Mouse (Mus musculus) stomach, embryonic 14.5 days (tissue): Measurements from ENCODE around the gene Gm39653. TPM values are rescaled to one million over a fixed set of nuclear protein-coding genes. Genes with fewer than 3 reads are reported as not detected.
"Not testable (repeated sequence)": the region's sequence is repeated elsewhere in the genome, so short reads cannot be mapped to it uniquely, and the experiment has no call there.

Source experiments
- ATAC-seq: fragments of 200-750 bp; cut with Nextera tagmentation; 2 replicates; pipeline ENCODE4 v1.8.0; 2017; ENCODE audit warnings: low read depth, moderate TSS enrichment; ENCODE audit not compliant: insufficient number of reproducible peaks, insufficient read depth, low FRiP score
- H3K27ac ChIP-seq: fragments of 300-500 bp; sonication (generic); 2 replicates; pipeline ENCODE4 v1.5.1; 2014; ENCODE audit warnings: mild to moderate bottlenecking, low read length, moderate library complexity, mixed read lengths
- H3K27me3 ChIP-seq: fragments of 300-500 bp; sonication (generic); 2 replicates; pipeline ENCODE4 v1.6.1; 2014; ENCODE audit warnings: low read length, control low read depth, mixed read lengths; ENCODE audit not compliant: control insufficient read depth, insufficient read depth
- H3K36me3 ChIP-seq: fragments of 300-500 bp; sonication (generic); 2 replicates; pipeline ENCODE4 v1.6.1; 2014; ENCODE audit warnings: mild to moderate bottlenecking, control low read depth, low read length, moderate library complexity, mixed read lengths; ENCODE audit not compliant: control insufficient read depth, insufficient read depth
- H3K4me1 ChIP-seq: fragments of 300-500 bp; sonication (generic); 2 replicates; pipeline ENCODE4 v1.6.1; 2014; ENCODE audit warnings: low read length, control low read depth, mixed read lengths; ENCODE audit not compliant: control insufficient read depth, insufficient read depth
- H3K4me2 ChIP-seq: fragments of 300-500 bp; sonication (generic); replicated peaks from 2 replicates; pipeline ENCODE4 v1.6.1; 2014; ENCODE audit warnings: low read depth, low read length, control low read depth
- H3K4me3 ChIP-seq: fragments of 300-500 bp; sonication (generic); 2 replicates; pipeline ENCODE4 v1.5.1; 2014; ENCODE audit warnings: low read depth, low read length, control low read depth
- H3K9ac ChIP-seq: fragments of 300-500 bp; sonication (generic); replicated peaks from 2 replicates; pipeline ENCODE4 v1.6.1; 2014; ENCODE audit warnings: low read depth, mild to moderate bottlenecking, control low read depth, low read length, moderate library complexity, mixed read lengths
- H3K9me3 ChIP-seq: fragments of 300-500 bp; sonication (generic); 2 replicates; pipeline ENCODE4 v1.6.1; 2016; ENCODE audit warnings: low read depth, low read length, control low read depth; ENCODE audit not compliant: control insufficient read depth
- WGBS: fragments of 180-500 bp; shearing (Covaris S2); extraction: QIAGEN DNeasy Blood & Tissue Kit; methylation state at CpG from one replicate; pipeline ENCODE4 v1.1.7; 2014; 5-methylcytosine and 5-hydroxymethylcytosine counted together
- polyA plus RNA-seq: library from polyadenylated mRNA; unstranded; fragments of >200 nt; fragmentation: Nextera tagmentation; extraction: Ambion mirVana; gene quantifications from 2 replicates; pipeline ENCODE4 v1.2.1, GENCODE M21; 2014

Gene Gm39653
- polyA plus RNA-seq, 1 experiment from 2014 or later, result not detected

GRCm38 (mm10) chr1:63603870-63604500, 11.8 kb upstream of the Gm39653 start:
- Histone ChIP-seq H3K36me3 (no peaks in the 10 kb centered on the region), H3K27me3 (no peaks in the 10 kb centered on the region), H3K4me1 (no peaks in the 10 kb centered on the region), H3K27ac (no peak overlapping the region), H3K9me3 (no peaks in the 10 kb centered on the region), H3K9ac (no peak overlapping the region), H3K4me3 (no peak overlapping the region), H3K4me2 (no peak overlapping the region)
- 11% methylated on average over 3 of the region's 3 CpGs for WGBS
- ATAC-seq, result no peak

DNA sequence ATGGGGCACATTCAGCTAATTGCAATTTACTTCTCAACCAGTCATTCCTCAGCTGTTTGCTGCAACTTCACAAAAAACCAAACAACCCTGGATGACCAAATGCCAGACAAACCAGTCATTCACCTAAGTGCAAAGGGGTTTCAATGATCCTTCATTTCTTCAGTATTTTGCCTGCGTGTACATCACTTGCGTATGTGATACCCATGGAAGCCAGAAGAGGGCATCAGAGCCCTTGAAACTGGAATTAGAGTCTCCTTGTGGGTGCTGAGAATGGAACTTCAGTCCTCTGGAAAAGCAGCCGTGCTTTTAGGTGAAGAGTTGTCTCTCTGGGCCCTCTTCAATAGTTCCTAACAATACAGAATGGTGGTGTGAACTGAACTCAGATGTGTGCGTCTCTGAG, 6.2 kb upstream of the Gm39653 start:
- Histone ChIP-seq H3K4me1 (no peaks in the 10 kb centered on the region), H3K9me3 (no peaks in the 10 kb centered on the region), H3K4me2 (no peak overlapping the region), H3K4me3 (no peak overlapping the region), H3K27ac (no peak overlapping the region), H3K36me3 (no peaks in the 10 kb centered on the region), H3K27me3 (no peaks in the 10 kb centered on the region), H3K9ac (no peak overlapping the region)
- WGBS, result 94% methylated on average over 4 of the region's 4 CpGs
- no peak for ATAC-seq

DNA sequence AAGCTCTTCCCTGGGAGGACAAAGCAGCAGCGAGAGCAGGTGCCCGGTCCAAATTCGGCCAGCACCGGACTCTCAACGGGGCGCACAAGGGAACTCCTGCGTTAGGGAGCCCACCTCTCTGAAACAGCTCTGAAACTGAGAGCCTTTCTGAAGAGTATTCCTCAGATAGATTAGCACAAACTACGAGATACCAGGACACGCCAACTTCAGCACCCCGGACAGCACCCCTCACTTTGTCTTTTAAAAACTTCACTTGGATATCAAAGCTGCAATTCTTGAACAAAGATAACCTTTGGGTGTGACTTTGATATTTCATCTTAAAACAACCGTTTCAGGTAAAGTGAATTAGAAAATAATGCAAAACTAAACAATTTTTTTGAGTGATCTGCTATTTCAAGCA, 1.2 kb upstream of the Gm39653 start:
- H3K36me3 ChIP-seq, result no peaks in the 10 kb centered on the region
- WGBS, result under 1% methylated on average over 11 of the region's 11 CpGs

GRCm38 (mm10) chr1:63628211-63628610, 12.4 kb downstream of the Gm39653 start:
- WGBS, result 18% methylated on average over 2 of the region's 2 CpGs
- no peak for ATAC-seq
- H3K9me3 ChIP-seq, result 0 out of 2 replicates have a peak, but pooled peaks cover 3% of the 10 kb centered on the region
- no peaks in the 10 kb centered on the region for H3K4me1 ChIP-seq
- no peak overlapping the region for H3K4me3 ChIP-seq
- H3K36me3 ChIP-seq, result no peaks in the 10 kb centered on the region
- H3K9ac ChIP-seq, result no peak overlapping the region
- no peaks in the 10 kb centered on the region for H3K27me3 ChIP-seq
- H3K4me2 ChIP-seq, result no peak overlapping the region
- no peak overlapping the region for H3K27ac ChIP-seq

More for the DNA sequence above, 1.2 kb upstream of the Gm39653 start:
- Histone ChIP-seq H3K4me3 (no peak overlapping the region), H3K27me3 (no peaks in the 10 kb centered on the region), H3K9me3 (no peaks in the 10 kb centered on the region), H3K4me2 (no peak overlapping the region), H3K27ac (no peak overlapping the region), H3K4me1 (no peaks in the 10 kb centered on the region), H3K9ac (no peak overlapping the region)
- no peak for ATAC-seq

GRCm38 (mm10) chr1:63630390-63630789, 14.6 kb downstream of the Gm39653 start:
- not testable (repeated sequence) for H3K4me2 ChIP-seq, H3K4me1 ChIP-seq, H3K4me3 ChIP-seq, H3K9me3 ChIP-seq, ATAC-seq, H3K27ac ChIP-seq, H3K27me3 ChIP-seq, H3K9ac ChIP-seq, H3K36me3 ChIP-seq

GRCm38 (mm10) chr1:63639921-63640320, 24.2 kb downstream of the Gm39653 start:
- H3K4me1 ChIP-seq, result no peaks in the 10 kb centered on the region
- 74% methylated on average over 6 of the region's 6 CpGs for WGBS

DNA sequence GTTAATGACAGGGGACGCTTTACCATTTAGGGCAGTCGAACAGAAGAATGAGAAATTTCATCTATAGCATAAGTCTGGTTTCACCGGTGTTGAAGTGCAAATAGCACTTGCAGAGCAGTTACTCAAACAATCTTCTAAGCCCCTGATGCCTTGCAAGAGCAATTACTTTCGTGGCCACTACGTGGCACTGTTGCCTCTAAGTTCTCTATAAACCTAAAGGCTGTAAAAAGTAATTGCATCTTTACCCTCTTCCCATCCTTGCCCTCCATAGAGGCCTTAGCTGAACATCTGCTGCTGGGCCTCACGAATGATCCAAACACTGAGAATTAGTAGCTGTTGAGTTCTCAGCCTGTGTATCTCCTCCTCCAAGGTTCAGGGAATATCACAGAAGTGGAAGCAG, 42.2 kb downstream of the Gm39653 start:
- H3K9me3 ChIP-seq, result no peaks in the 10 kb centered on the region
- H3K27me3 ChIP-seq, result no peaks in the 10 kb centered on the region

More at GRCm38 (mm10) chr1:63639921-63640320, 24.2 kb downstream of the Gm39653 start:
- Histone ChIP-seq H3K27me3 (no peaks in the 10 kb centered on the region), H3K36me3 (no peaks in the 10 kb centered on the region), H3K4me3 (no peak overlapping the region), H3K27ac (no peak overlapping the region), H3K9me3 (no peaks in the 10 kb centered on the region), H3K4me2 (no peak overlapping the region), H3K9ac (no peak overlapping the region)
- ATAC-seq, result no peak

DNA sequence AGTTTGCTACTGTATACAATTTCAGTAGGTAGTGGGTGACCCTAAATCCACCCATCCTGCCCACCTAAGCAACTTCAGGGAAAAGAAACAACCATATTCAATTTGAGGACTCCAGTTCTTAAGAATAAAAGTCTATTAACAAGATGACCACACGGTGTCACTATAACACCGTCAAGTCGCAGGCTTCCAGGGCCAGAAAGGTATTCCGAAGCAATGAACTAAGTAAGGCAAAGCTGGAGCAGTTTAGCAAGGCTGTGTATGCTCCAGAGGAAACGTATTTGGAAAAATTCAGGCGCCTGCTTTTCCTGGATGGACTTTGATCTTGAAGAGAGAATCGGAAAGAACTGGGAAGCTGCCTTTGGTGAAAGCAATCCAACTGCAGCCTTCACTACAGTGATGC, 43.8 kb downstream of the Gm39653 start:
- no peak overlapping the region for H3K9ac ChIP-seq
- no peaks in the 10 kb centered on the region for H3K9me3 ChIP-seq
- peak; percentile 65; the same call in 1 of the 2 replicates for ATAC-seq
- no peak overlapping the region for H3K4me3 ChIP-seq
- no peak overlapping the region for H3K4me2 ChIP-seq
- no peaks in the 10 kb centered on the region for H3K4me1 ChIP-seq
- no peaks in the 10 kb centered on the region for H3K27me3 ChIP-seq
- no peak overlapping the region for H3K27ac ChIP-seq
- no peaks in the 10 kb centered on the region for H3K36me3 ChIP-seq
- WGBS, result 2% methylated on average over 7 of the region's 7 CpGs

More for the DNA sequence above, 42.2 kb downstream of the Gm39653 start:
- Histone ChIP-seq H3K36me3 (no peaks in the 10 kb centered on the region), H3K4me3 (no peak overlapping the region), H3K4me2 (no peak overlapping the region), H3K27ac (no peak overlapping the region), H3K9ac (no peak overlapping the region), H3K4me1 (no peaks in the 10 kb centered on the region)
- WGBS, result 13% methylated on average over 6 of the region's 6 CpGs
- no peak for ATAC-seq

DNA sequence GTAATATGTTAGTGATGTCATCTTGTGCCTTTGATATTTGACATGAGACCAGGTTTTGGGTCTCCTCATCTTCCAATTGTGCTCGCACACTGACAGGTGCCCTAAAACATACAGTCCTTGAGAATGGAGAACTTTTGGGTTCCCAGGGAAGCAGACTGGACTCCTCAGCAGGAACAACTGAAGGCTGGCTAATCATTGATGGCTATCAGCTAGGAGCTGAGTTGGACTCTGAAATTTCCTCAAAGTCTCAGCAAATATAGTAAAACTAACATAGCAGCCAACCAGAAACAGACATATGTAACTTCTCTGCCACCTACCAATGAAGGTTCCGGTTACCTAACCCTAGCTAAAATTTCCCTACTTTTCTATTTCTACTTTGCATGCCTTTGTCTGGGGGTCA, 50.3 kb downstream of the Gm39653 start:
- Histone ChIP-seq H3K27me3 (no peaks in the 10 kb centered on the region), H3K9me3 (no peaks in the 10 kb centered on the region), H3K36me3 (no peaks in the 10 kb centered on the region), H3K4me2 (no peak overlapping the region), H3K27ac (no peak overlapping the region), H3K4me1 (no peaks in the 10 kb centered on the region), H3K4me3 (no peak overlapping the region), H3K9ac (no peak overlapping the region)
- WGBS, result 81% methylated on average over 2 of the region's 2 CpGs
- no peak for ATAC-seq
